Mouse (Mus musculus): ENCODE measurements around the gene Rbm42. TPM values are rescaled to one million over a fixed set of nuclear protein-coding genes. Genes with fewer than 3 reads are reported as not detected.

Gene Rbm42
- polyA plus RNA-seq, 1 experiment from 2014 or later = 125 TPM

- Histone ChIP-seq H3K4me3 (ENCODE audit: low read depth, low read length) (no peak overlapping the region), H3K9me3 (ENCODE audit: control insufficient read depth, low read length) (no peaks in the 10 kb centered on the region), H3K9ac (ENCODE audit: low read length) (no peak overlapping the region), H3K4me1 (ENCODE audit: control insufficient read depth, insufficient read depth, low read length) (no peaks in the 10 kb centered on the region), H3K27ac (replicated peaks; ENCODE audit: low read depth, low read length) (no peak overlapping the region), H3K36me3 (ENCODE audit: control insufficient read depth, insufficient read depth, low read length) (no peaks in the 10 kb centered on the region), H3K4me2 (ENCODE audit: low read depth, severe bottlenecking) (no peak overlapping the region), H3K27me3 (ENCODE audit: control insufficient read depth, insufficient read depth, low read length) (no peaks in the 10 kb centered on the region)
- DNase-seq (ENCODE audit: low spot score) (peak; percentile 79), ATAC-seq (ENCODE audit: insufficient number of reproducible peaks, low FRiP score, low TSS enrichment, low read depth) (peak; percentile 89)
- WGBS = 2% methylated on average over 16 of the region's 16 CpGs
These were observed 50.2 kb downstream of the Rbm42 start for GRCm38 (mm10) chr7:30599933-30600353.

- Histone ChIP-seq H3K27me3 (ENCODE audit: control insufficient read depth, insufficient read depth, low read length) (no peaks in the 10 kb centered on the region), H3K4me2 (ENCODE audit: low read depth, severe bottlenecking) (no peak within 1 kb of the TSS), H3K9ac (ENCODE audit: low read length) (no peak within 1 kb of the TSS), H3K36me3 (ENCODE audit: control insufficient read depth, insufficient read depth, low read length) (no peaks in the 10 kb centered on the region), H3K4me3 (ENCODE audit: low read depth, low read length) (no peak within 1 kb of the TSS), H3K27ac (replicated peaks; ENCODE audit: low read depth, low read length) (no peak within 1 kb of the TSS), H3K4me1 (ENCODE audit: control insufficient read depth, insufficient read depth, low read length) (no peaks in the 10 kb centered on the region), H3K9me3 (ENCODE audit: control insufficient read depth, low read length) (no peaks in the 10 kb centered on the region)
- WGBS = 90% methylated on average over 12 of the region's 12 CpGs
- ATAC-seq (ENCODE audit: insufficient number of reproducible peaks, low FRiP score, low TSS enrichment, low read depth) (no peak), DNase-seq (ENCODE audit: low spot score) (no peak)
These were observed 51.3 kb downstream of the Rbm42 start, which contains the start of gene Zbtb32 for GRCm38 (mm10) chr7:30598786-30599185. Gene Zbtb32, minus strand, starts transcription at chr7:30598909.

DNA sequence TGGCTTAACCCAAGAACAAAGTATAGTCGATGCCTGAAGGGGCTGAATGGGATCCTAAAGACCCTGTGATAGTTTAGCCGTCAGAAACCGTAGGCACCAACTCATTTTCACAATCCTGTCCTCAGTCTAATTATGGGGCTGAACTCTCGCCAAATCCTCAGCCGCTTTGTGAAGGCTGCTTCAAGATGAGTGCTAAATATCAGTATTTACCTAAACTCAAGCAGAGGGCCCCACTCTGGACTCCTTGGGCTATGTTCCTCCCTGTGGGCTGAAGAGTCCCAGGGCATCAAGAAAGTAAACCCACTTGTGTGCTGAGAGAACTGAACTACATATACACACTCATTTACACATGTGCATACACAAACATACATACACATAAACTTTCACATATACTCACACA lies 53.3 kb downstream of the Rbm42 start:
- H3K27ac ChIP-seq (replicated peaks; ENCODE audit: low read depth, low read length) = no peak overlapping the region
- no peaks in the 10 kb centered on the region for H3K36me3 ChIP-seq (ENCODE audit: control insufficient read depth, insufficient read depth, low read length)
- H3K4me2 ChIP-seq (ENCODE audit: low read depth, severe bottlenecking) = no peak overlapping the region
- 83% methylated on average over 5 of the region's 5 CpGs for WGBS
- no peaks in the 10 kb centered on the region for H3K4me1 ChIP-seq (ENCODE audit: control insufficient read depth, insufficient read depth, low read length)
- H3K4me3 ChIP-seq (ENCODE audit: low read depth, low read length) = no peak overlapping the region
- DNase-seq (ENCODE audit: low spot score) = no peak
- H3K9me3 ChIP-seq (ENCODE audit: control insufficient read depth, low read length) = no peaks in the 10 kb centered on the region
- no peak for ATAC-seq (ENCODE audit: insufficient number of reproducible peaks, low FRiP score, low TSS enrichment, low read depth)
- no peaks in the 10 kb centered on the region for H3K27me3 ChIP-seq (ENCODE audit: control insufficient read depth, insufficient read depth, low read length)
- no peak overlapping the region for H3K9ac ChIP-seq (ENCODE audit: low read length)

- Histone ChIP-seq H3K27me3 (ENCODE audit: control insufficient read depth, insufficient read depth, low read length) (no peaks in the 10 kb centered on the region), H3K4me1 (ENCODE audit: control insufficient read depth, insufficient read depth, low read length) (no peaks in the 10 kb centered on the region), H3K9ac (ENCODE audit: low read length) (no peak overlapping the region), H3K36me3 (ENCODE audit: control insufficient read depth, insufficient read depth, low read length) (no peaks in the 10 kb centered on the region), H3K27ac (replicated peaks; ENCODE audit: low read depth, low read length) (no peak overlapping the region), H3K4me2 (ENCODE audit: low read depth, severe bottlenecking) (no peak overlapping the region), H3K9me3 (ENCODE audit: control insufficient read depth, low read length) (no peaks in the 10 kb centered on the region), H3K4me3 (ENCODE audit: low read depth, low read length) (no peak overlapping the region)
- WGBS = 80% methylated on average over 5 of the region's 5 CpGs
- ATAC-seq (ENCODE audit: insufficient number of reproducible peaks, low FRiP score, low TSS enrichment, low read depth) = no peak
- no peak for DNase-seq (ENCODE audit: low spot score)
These were observed 54.0 kb downstream of the Rbm42 start for GRCm38 (mm10) chr7:30596093-30596492.

DNA sequence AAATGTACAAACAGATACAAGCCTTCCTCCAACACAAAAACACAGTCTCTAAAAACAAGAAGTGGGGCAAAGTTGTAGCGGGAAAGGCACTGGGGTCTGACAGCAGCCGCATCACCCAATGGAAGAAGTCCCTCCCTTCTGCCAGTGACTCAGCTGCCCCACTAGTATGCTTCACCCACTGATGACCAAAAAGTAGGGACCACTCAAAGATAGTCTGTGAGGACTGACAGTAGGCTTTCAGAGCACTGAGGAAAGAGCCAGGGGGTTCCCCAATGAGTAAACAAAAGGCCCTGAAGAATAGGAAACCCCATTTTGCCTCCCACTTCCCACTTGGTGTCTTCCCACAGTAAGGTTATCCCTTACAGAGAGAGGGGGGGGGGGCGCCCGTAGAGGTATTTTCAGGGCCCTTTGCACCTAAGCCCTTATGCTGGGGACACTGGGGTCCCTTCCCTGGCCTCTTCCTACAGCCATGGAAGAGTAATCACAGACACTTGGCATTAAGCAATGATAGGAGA lies 55.5 kb downstream of the Rbm42 start:
- WGBS = 73% methylated on average over 4 of the region's 4 CpGs
- no peak overlapping the region for H3K27ac ChIP-seq (replicated peaks; ENCODE audit: low read depth, low read length)
- 0 out of 2 replicates have a peak, but pooled peaks cover 4% of the 10 kb centered on the region for H3K4me1 ChIP-seq (ENCODE audit: control insufficient read depth, insufficient read depth, low read length)
- no peak overlapping the region for H3K4me2 ChIP-seq (ENCODE audit: low read depth, severe bottlenecking)
- ATAC-seq (ENCODE audit: insufficient number of reproducible peaks, low FRiP score, low TSS enrichment, low read depth) (no peak), DNase-seq (ENCODE audit: low spot score) (no peak)
- no peaks in the 10 kb centered on the region for H3K27me3 ChIP-seq (ENCODE audit: control insufficient read depth, insufficient read depth, low read length)
- H3K36me3 ChIP-seq (ENCODE audit: control insufficient read depth, insufficient read depth, low read length) = no peaks in the 10 kb centered on the region
- H3K9ac ChIP-seq (ENCODE audit: low read length) = no peak overlapping the region
- H3K9me3 ChIP-seq (ENCODE audit: control insufficient read depth, low read length) = no peaks in the 10 kb centered on the region
- no peak overlapping the region for H3K4me3 ChIP-seq (ENCODE audit: low read depth, low read length)

DNA sequence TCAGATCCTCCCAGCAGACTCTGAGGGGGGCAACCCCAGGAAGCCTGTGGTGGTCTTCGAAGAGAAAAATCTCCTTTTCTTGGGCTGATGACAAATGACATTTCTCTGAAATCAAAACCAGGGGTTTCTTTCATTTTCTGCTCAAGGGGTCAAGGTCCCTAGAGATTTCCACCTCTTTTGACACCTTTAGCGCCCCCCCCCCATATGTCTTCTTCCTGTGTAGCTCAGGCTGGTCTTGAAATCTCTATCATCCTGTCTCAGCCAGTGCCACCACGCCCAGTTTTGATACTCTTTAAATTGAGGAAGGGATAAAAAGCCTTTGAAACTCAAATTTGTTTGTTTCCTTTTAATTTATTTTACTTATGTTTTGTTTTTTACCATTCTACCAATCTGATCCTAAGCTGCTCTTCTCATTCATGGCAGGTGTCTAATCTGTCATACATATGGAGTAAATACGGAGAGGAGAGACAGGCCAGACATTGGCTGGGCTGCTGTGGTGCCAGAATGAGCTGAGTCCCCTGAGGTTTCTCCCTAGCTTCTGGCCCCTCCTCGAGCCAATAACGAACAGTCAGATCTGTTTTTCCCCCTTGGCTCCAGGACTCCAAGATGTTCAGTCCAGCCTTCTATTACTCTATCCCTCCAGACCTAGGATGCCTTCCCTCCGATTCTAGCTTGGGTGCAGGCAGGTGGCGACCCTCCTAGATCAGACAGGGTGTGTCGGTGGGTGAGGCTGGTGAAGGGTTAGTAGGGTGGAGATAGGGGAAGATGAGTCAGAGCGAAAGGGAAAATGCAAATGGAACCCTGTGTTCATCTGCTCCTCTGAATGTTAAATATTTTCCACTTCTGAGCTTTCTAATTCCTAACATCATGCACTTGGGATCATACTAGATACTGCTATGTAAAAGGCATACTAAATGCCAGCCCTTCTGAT lies 56.3 kb downstream of the Rbm42 start:
- Histone ChIP-seq H3K36me3 (ENCODE audit: control insufficient read depth, insufficient read depth, low read length) (no peaks in the 10 kb centered on the region), H3K4me1 (ENCODE audit: control insufficient read depth, insufficient read depth, low read length) (0 out of 2 replicates have a peak, but pooled peaks cover 4% of the 10 kb centered on the region), H3K27me3 (ENCODE audit: control insufficient read depth, insufficient read depth, low read length) (no peaks in the 10 kb centered on the region), H3K9me3 (ENCODE audit: control insufficient read depth, low read length) (no peaks in the 10 kb centered on the region), H3K27ac (replicated peaks; ENCODE audit: low read depth, low read length) (no peak overlapping the region), H3K4me3 (ENCODE audit: low read depth, low read length) (no peak overlapping the region), H3K9ac (ENCODE audit: low read length) (no peak overlapping the region), H3K4me2 (ENCODE audit: low read depth, severe bottlenecking) (no peak overlapping the region)
- ATAC-seq (ENCODE audit: insufficient number of reproducible peaks, low FRiP score, low TSS enrichment, low read depth) = no peak
- 75% methylated on average over 10 of the region's 10 CpGs for WGBS
- no peak for DNase-seq (ENCODE audit: low spot score)

DNA sequence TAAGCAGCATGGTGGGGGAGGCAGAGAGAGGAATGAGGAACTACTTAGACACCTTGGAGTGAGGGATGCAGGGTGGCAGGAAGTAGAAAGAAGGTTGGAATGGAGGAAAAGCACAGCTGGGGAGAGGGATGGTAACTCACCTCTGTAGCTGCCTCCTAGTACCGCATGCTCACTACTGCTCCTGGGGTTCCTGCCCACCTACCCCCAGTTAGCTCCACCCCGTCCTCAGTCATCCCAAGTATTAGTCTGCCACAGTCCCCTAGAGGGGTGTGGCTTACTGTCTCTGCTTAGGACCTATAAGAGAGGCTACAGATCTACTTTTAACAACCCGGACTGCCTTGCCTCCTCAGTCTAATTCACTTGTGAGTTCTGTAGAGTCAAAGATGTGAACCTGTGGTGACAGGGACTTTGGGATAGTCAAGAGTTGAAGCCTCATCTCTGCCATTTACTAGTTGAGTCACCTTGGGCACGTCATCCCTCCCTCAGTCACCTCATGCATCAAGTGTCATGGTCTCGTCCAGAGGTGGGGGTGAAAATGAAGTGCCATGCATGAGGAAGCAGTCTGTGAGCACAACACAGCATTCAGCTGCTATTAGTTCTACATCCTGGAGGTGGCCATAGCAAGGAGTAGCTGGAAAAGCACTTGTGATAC lies 57.2 kb downstream of the Rbm42 start:
- Histone ChIP-seq H3K9me3 (ENCODE audit: control insufficient read depth, low read length) (no peaks in the 10 kb centered on the region), H3K4me3 (ENCODE audit: low read depth, low read length) (no peak overlapping the region), H3K27me3 (ENCODE audit: control insufficient read depth, insufficient read depth, low read length) (no peaks in the 10 kb centered on the region), H3K27ac (replicated peaks; ENCODE audit: low read depth, low read length) (no peak overlapping the region), H3K4me2 (ENCODE audit: low read depth, severe bottlenecking) (no peak overlapping the region), H3K9ac (ENCODE audit: low read length) (no peak overlapping the region), H3K36me3 (ENCODE audit: control insufficient read depth, insufficient read depth, low read length) (no peaks in the 10 kb centered on the region), H3K4me1 (ENCODE audit: control insufficient read depth, insufficient read depth, low read length) (0 out of 2 replicates have a peak, but pooled peaks cover 4% of the 10 kb centered on the region)
- 49% methylated on average over 5 of the region's 5 CpGs for WGBS
- DNase-seq (ENCODE audit: low spot score) = no peak
- no peak for ATAC-seq (ENCODE audit: insufficient number of reproducible peaks, low FRiP score, low TSS enrichment, low read depth)

DNA sequence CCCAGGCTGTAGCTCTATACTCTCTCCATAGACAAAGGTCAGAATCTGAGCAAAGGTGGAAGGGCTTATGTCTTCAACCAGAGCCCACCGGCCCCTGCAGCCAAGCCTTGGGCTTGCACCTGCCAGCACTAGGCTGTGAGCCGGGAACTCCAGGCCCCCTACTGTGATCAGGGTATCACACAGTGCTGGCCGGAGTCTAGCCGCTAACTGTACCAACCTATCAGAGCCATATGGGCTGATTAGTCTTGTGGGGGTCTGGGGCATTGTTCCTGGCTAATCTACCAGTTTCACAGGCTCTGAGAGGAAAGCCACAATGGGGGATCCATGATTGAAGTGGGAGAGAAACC lies 58.5 kb downstream of the Rbm42 start:
- H3K9ac ChIP-seq (ENCODE audit: low read length) = no peak overlapping the region
- H3K27ac ChIP-seq (replicated peaks; ENCODE audit: low read depth, low read length) = no peak overlapping the region

More for the DNA sequence above, 58.5 kb downstream of the Rbm42 start:
- Histone ChIP-seq H3K4me1 (ENCODE audit: control insufficient read depth, insufficient read depth, low read length) (peaks cover 11% of the 10 kb centered on the region), H3K27me3 (ENCODE audit: control insufficient read depth, insufficient read depth, low read length) (no peaks in the 10 kb centered on the region), H3K36me3 (ENCODE audit: control insufficient read depth, insufficient read depth, low read length) (0 out of 2 replicates have a peak, but pooled peaks cover 3% of the 10 kb centered on the region), H3K4me3 (ENCODE audit: low read depth, low read length) (no peak overlapping the region), H3K4me2 (ENCODE audit: low read depth, severe bottlenecking) (no peak overlapping the region), H3K9me3 (ENCODE audit: control insufficient read depth, low read length) (no peaks in the 10 kb centered on the region)
- 52% methylated on average over 4 of the region's 4 CpGs for WGBS
- ATAC-seq (ENCODE audit: insufficient number of reproducible peaks, low FRiP score, low TSS enrichment, low read depth) = no peak
- no peak for DNase-seq (ENCODE audit: low spot score)

Measured in limb, embryonic 11.5 days (tissue).